In genomic region chr1:45925500-45926392, GRCm38 (mm10) we compare ENCODE assay signal across 8 mouse cellular contexts. TPM values are rescaled to one million over a fixed set of nuclear protein-coding genes. Genes with fewer than 3 reads are reported as not detected.
A peak's percentile ranks its signal among the peaks of the same experiment; 100 is the strongest.
DNase-seq lines count a peak whose midpoint lies in the region; ATAC-seq lines count a peak whose summit lies in the region.

No protein-coding gene starts in this region.

- no peaks in the 10 kb centered on the region for H3K9me3 ChIP-seq in hindbrain, embryonic 15.5 days
- no peaks in the 10 kb centered on the region for H3K9me3 ChIP-seq in megakaryocyte, embryonic 14.5 days

- H3K27me3 ChIP-seq in hindbrain, embryonic 15.5 days, result peaks cover 13% of the 10 kb centered on the region; the same call in 1 of the 2 replicates
- H3K27me3 ChIP-seq in megakaryocyte, embryonic 14.5 days (replicated peaks), result peaks cover 33% of the 10 kb centered on the region

- peak overlapping the region; percentile 44; the same call in 1 of the 2 replicates for H3K27ac ChIP-seq in hindbrain, embryonic 15.5 days (replicated peaks)

- peak; percentile 82 for ATAC-seq in common myeloid progenitor, adult 5-6 weeks (replicated peaks; ENCODE audit: low read depth, poor library complexity, severe bottlenecking)
- ATAC-seq in hindbrain, embryonic 15.5 days (ENCODE audit: low FRiP score, low read depth), result peak; percentile 97

- peak overlapping the region; percentile 71 for H3K4me3 ChIP-seq in hindbrain, embryonic 15.5 days
- H3K4me3 ChIP-seq in megakaryocyte, embryonic 14.5 days (replicated peaks), result peak overlapping the region; percentile 94

- peak; percentile 70 for DNase-seq in adrenal gland, adult 8-10 months
- DNase-seq in gastrocnemius, adult 18-20 months (ENCODE audit: low spot score), result peak; percentile 80
- peak; percentile 27 to 88 for DNase-seq in left cerebral cortex, postnatal 10 days (ENCODE audit: extremely low spot score in 1 of 2, low spot score in 2 of 2)
- peak; percentile 66 for DNase-seq in right cerebral cortex, postnatal 25 days
- no peak for DNase-seq in B cell, adult 2 months

- H3K36me3 ChIP-seq in hindbrain, embryonic 15.5 days, result no peaks in the 10 kb centered on the region
- no peaks in the 10 kb centered on the region for H3K36me3 ChIP-seq in megakaryocyte, embryonic 14.5 days (replicated peaks; ENCODE audit: low read length)

- H3K9ac ChIP-seq in hindbrain, embryonic 15.5 days, result peak overlapping the region; percentile 61

- peaks cover 3% of the 10 kb centered on the region; the same call in 1 of the 2 replicates for H3K4me1 ChIP-seq in hindbrain, embryonic 15.5 days (replicated peaks)
- peaks cover 15% of the 10 kb centered on the region for H3K4me1 ChIP-seq in megakaryocyte, embryonic 14.5 days

- WGBS in hindbrain, embryonic 15.5 days, result under 1% methylated on average over 53 of the region's 53 CpGs

- peak overlapping the region; percentile 78 for H3K4me2 ChIP-seq in hindbrain, embryonic 15.5 days

- intact Hi-C loops in left cerebral cortex, postnatal 10 days (cut with DNase I), result loop anchor here (5.0 kb wide), 1 partner anchor 98 kb away; no protein-coding TSS in a partner anchor

RNA-seq across cellular contexts. Expression of gene Slc40a1, which starts 0.6 kb away (rescaled TPM):
- 10 to 100 TPM; 11.2 to 26.8 (median 16.0) TPM for total RNA-seq in adrenal gland, adult 8-10 months (2022)
- 31.8 and 46.4 TPM in 2 replicates for total RNA-seq in common myeloid progenitor, adult 5-6 weeks (2017)
- 10 to 100 TPM; 19.8 to 31.5 TPM for total RNA-seq in gastrocnemius, adult 18-20 months (2021)
- polyA plus RNA-seq in hindbrain, embryonic 15.5 days (2015; fragmentation: Nextera tagmentation; extraction: Ambion mirVana), result 34.0 and 36.1 TPM in 2 replicates
- 10 to 100 TPM; 16.4 to 25.5 TPM for total RNA-seq in left cerebral cortex, postnatal 10 days (2021)
- polyA plus RNA-seq in megakaryocyte, embryonic 14.5 days (2012; ENCODE audit: insufficient read depth, low replicate concordance), result 1.1 and 1.5 TPM in 2 replicates

RNA-seq across cellular contexts. Expression of gene Gm5269, which starts 35.7 kb away (rescaled TPM):
- not detected for total RNA-seq in adrenal gland, adult 8-10 months (2022)
- not detected in 2 replicates for total RNA-seq in common myeloid progenitor, adult 5-6 weeks (2017)
- not detected for total RNA-seq in gastrocnemius, adult 18-20 months (2021)
- not detected in 2 replicates for polyA plus RNA-seq in hindbrain, embryonic 15.5 days (2015; fragmentation: Nextera tagmentation; extraction: Ambion mirVana)
- total RNA-seq in left cerebral cortex, postnatal 10 days (2021), result not detected
- polyA plus RNA-seq in megakaryocyte, embryonic 14.5 days (2012; ENCODE audit: insufficient read depth, low replicate concordance), result not detected in 2 replicates

Comparison
In these comparisons a context has a peak if more than half of its experiments do, and no peak if none do; other contexts are left out.
1. DNase-seq: peak in adrenal gland, adult 8-10 months (single experiment), gastrocnemius, adult 18-20 months (single experiment), left cerebral cortex, postnatal 10 days (2 of 2) and right cerebral cortex, postnatal 25 days (single experiment); none in B cell, adult 2 months (0 of 2).